Comparison of ENCODE assay signal across 17 mouse cellular contexts in genomic region chr3:104517161-104517560, GRCm38 (mm10). TPM values are rescaled to one million over a fixed set of nuclear protein-coding genes. Genes with fewer than 3 reads are reported as not detected.
A peak's percentile ranks its signal among the peaks of the same experiment; 100 is the strongest.
DNase-seq lines count a peak whose midpoint lies in the region; ATAC-seq and TF ChIP-seq lines count a peak whose summit lies in the region.
"Had no signal": no experiment of that assay in that cellular context is flagged by ENCODE, and none has a peak within 500 bp of the region (broad histone marks: within the 10 kb centered on the region; RNA-seq: fewer than 3 reads in every experiment).

No protein-coding gene starts in this region.

- intact Hi-C loops in heart, adult 2 months (cut with DNase I): no loop called here

- ATAC-seq in stomach, postnatal 0 days (ENCODE audit: low FRiP score, low TSS enrichment): no peak

- TF ChIP-seq EP300 in heart, adult 2 months (IDR thresholded peaks at IDR 0.05; ENCODE audit: insufficient read depth, low read depth, low read length): no peak
- TF ChIP-seq EP300 in stomach, postnatal 0 days (optimal IDR thresholded peaks at IDR 0.05): no peak

- H3K36me3 ChIP-seq in heart, adult 2 months (ENCODE audit: control insufficient read depth, insufficient read depth, low read length): no peaks in the 10 kb centered on the region
- no peaks in the 10 kb centered on the region for H3K36me3 ChIP-seq in stomach, postnatal 0 days (ENCODE audit: control insufficient read depth, insufficient read depth, low read length)
- H3K36me3 ChIP-seq in forebrain, embryonic 10.5 days (replicated peaks): no peaks in the 10 kb centered on the region
- H3K36me3 ChIP-seq: embryonic facial prominence, embryonic 10.5 days; heart, embryonic 12.5 days had no signal

- no peaks in the 10 kb centered on the region for H3K27me3 ChIP-seq in heart, adult 2 months (ENCODE audit: control insufficient read depth, insufficient read depth, low read length)
- H3K27me3 ChIP-seq in stomach, postnatal 0 days (ENCODE audit: control insufficient read depth, insufficient read depth, low read length): no peaks in the 10 kb centered on the region
- no peaks in the 10 kb centered on the region for H3K27me3 ChIP-seq in forebrain, embryonic 10.5 days (ENCODE audit: poor library complexity, severe bottlenecking)
- H3K27me3 ChIP-seq: CH12.LX; heart, embryonic 12.5 days had no signal

- DNase-seq in heart, adult 2 months: no peak
- no peak for DNase-seq in heart, adult 8-10 months (ENCODE audit: low spot score)
- peak; percentile 24 for DNase-seq in thymus, postnatal 14 days
- no peak for DNase-seq in thymus, adult 18-20 months
- DNase-seq in T-cell, adult 2 months (ENCODE audit: low spot score): peak; percentile 11
- no peak for DNase-seq in stomach, postnatal 0 days (ENCODE audit: low spot score)
- no peak for DNase-seq in urinary bladder, adult 2 months (ENCODE audit: low spot score)
- DNase-seq in forebrain, embryonic 10.5 days (ENCODE audit: extremely low spot score, low spot score): no peak
- DNase-seq: cerebellum, postnatal 10 days; kidney, adult 8-10 months; layer of hippocampus, adult 9-11 months; left cerebral cortex, postnatal 4 days; lung, embryonic 14.5 days had no signal

- TF ChIP-seq POLR2A in heart, adult 2 months (IDR thresholded peaks at IDR 0.05; ENCODE audit: insufficient read depth, low read depth, low read length): no peak

- TF ChIP-seq CTCF in heart, adult 2 months (IDR thresholded peaks at IDR 0.05): 0 out of 2 replicates have a peak, but pooled peaks have one; percentile 12
- peak; percentile 51 for TF ChIP-seq CTCF in stomach, postnatal 0 days (IDR thresholded peaks at IDR 0.05; ENCODE audit: low read depth)

- no peaks in the 10 kb centered on the region for H3K9me3 ChIP-seq in stomach, postnatal 0 days (ENCODE audit: control insufficient read depth, low read length)
- H3K9me3 ChIP-seq in forebrain, embryonic 10.5 days: no peaks in the 10 kb centered on the region
- H3K9me3 ChIP-seq: embryonic facial prominence, embryonic 10.5 days had no signal

- H3K4me3 ChIP-seq in heart, adult 2 months: no peak overlapping the region
- H3K4me3 ChIP-seq in stomach, postnatal 0 days (ENCODE audit: low read depth, low read length): no peak overlapping the region
- no peak overlapping the region for H3K4me3 ChIP-seq in forebrain, embryonic 10.5 days
- H3K4me3 ChIP-seq: embryonic facial prominence, embryonic 10.5 days; heart, embryonic 12.5 days; myocyte had no signal

- H3K9ac ChIP-seq in heart, adult 2 months (ENCODE audit: low read depth, low read length): no peak overlapping the region
- H3K9ac ChIP-seq in stomach, postnatal 0 days (ENCODE audit: low read length): no peak overlapping the region
- H3K9ac ChIP-seq: heart, embryonic 12.5 days; lung, embryonic 14.5 days had no signal

- no peaks in the 10 kb centered on the region for H3K79me2 ChIP-seq in heart, adult 2 months (replicated peaks; ENCODE audit: control insufficient read depth, insufficient read depth, low read length)

- H3K27ac ChIP-seq in heart, adult 2 months: no peak overlapping the region
- H3K27ac ChIP-seq in stomach, postnatal 0 days (replicated peaks): no peak overlapping the region
- H3K27ac ChIP-seq in forebrain, embryonic 10.5 days: no peak overlapping the region
- H3K27ac ChIP-seq: embryonic facial prominence, embryonic 10.5 days had no signal

- 87% methylated on average over 5 of the region's 5 CpGs for WGBS in heart, adult 2 months
- WGBS in stomach, postnatal 0 days: 87% methylated on average over 5 of the region's 5 CpGs
- 85% methylated on average over 5 of the region's 5 CpGs for WGBS in forebrain, embryonic 10.5 days

- peaks cover 2% of the 10 kb centered on the region for H3K4me1 ChIP-seq in heart, adult 2 months (ENCODE audit: control insufficient read depth, insufficient read depth, low read length)
- H3K4me1 ChIP-seq in stomach, postnatal 0 days (replicated peaks; ENCODE audit: control insufficient read depth, insufficient read depth): no peaks in the 10 kb centered on the region
- peaks cover 7% of the 10 kb centered on the region for H3K4me1 ChIP-seq in forebrain, embryonic 10.5 days
- H3K4me1 ChIP-seq: embryonic facial prominence, embryonic 10.5 days had no signal

- no peak overlapping the region for H3K4me2 ChIP-seq in stomach, postnatal 0 days (replicated peaks; ENCODE audit: low read depth)
- H3K4me2 ChIP-seq: heart, embryonic 12.5 days; lung, embryonic 14.5 days had no signal

RNA-seq across cellular contexts. Expression of gene Lrig2, which starts 5.4 kb away (rescaled TPM):
- total RNA-seq in heart, adult 2 months (2021): 1 to 10 TPM; 8.9 TPM
- polyA plus RNA-seq in heart, adult 2 months (2012; rRNA removed): 3.7 and 6.3 TPM in 2 replicates
- total RNA-seq in heart, adult 8-10 months (2022): 10 to 100 TPM in 1 of 4 experiments, 1 to 10 TPM in 3; 8.8 to 11.3 (median 9.4) TPM
- polyA plus RNA-seq in stomach, postnatal 0 days (2015; fragmentation: Nextera tagmentation; extraction: Ambion mirVana): 6.0 and 6.6 TPM in 2 replicates
- polyA plus RNA-seq in urinary bladder, adult 2 months (2012; rRNA removed): 11.0 and 11.1 TPM in 2 replicates
- polyA plus RNA-seq in forebrain, embryonic 10.5 days (2016; fragmentation: Nextera tagmentation; extraction: Ambion mirVana): 15.1 and 16.4 TPM in 2 replicates

Comparison
In these comparisons a context has a peak if more than half of its experiments do, and no peak if none do; other contexts are left out.
1. DNase-seq: peak in thymus, postnatal 14 days (single experiment) and T-cell, adult 2 months (single experiment); none in heart, adult 2 months (0 of 2), heart, adult 8-10 months (single experiment), thymus, adult 18-20 months (0 of 2), stomach, postnatal 0 days (single experiment), urinary bladder, adult 2 months (single experiment) and forebrain, embryonic 10.5 days (single experiment).